Mouse (Mus musculus) thymus, adult 2 months (tissue): Measurements from ENCODE around the gene Hpf1.

Experiments
- CTCF ChIP-seq: fragments of 200-500 bp; IDR thresholded peaks from 2 replicates; pipeline ENCODE4 v1.5.1; 2012; ENCODE audit warnings: mild to moderate bottlenecking, control low read depth, low read length, moderate library complexity, borderline replicate concordance; ENCODE audit not compliant: control insufficient read depth, poor library complexity, insufficient read depth; ENCODE audit errors: extremely low read depth
- POLR2A ChIP-seq: fragments of 200-500 bp; IDR thresholded peaks from 2 replicates; pipeline ENCODE4 v1.6.1; 2012; ENCODE audit warnings: mild to moderate bottlenecking, low read length, control low read depth, moderate library complexity; ENCODE audit not compliant: control insufficient read depth, poor library complexity, insufficient read depth; ENCODE audit errors: extremely low read depth

GRCm38 (mm10) chr8:60891757-60892156, 1.5 kb downstream of the Hpf1 start:
- no peak for TF ChIP-seq CTCF
- TF ChIP-seq POLR2A, result no peak
